Mouse (Mus musculus): ENCODE measurements around the gene Gm13288. TPM values are rescaled to one million over a fixed set of nuclear protein-coding genes. Genes with fewer than 3 reads are reported as not detected.

Gene Gm13288
- polyA plus RNA-seq, 1 experiment, result not detected

DNA sequence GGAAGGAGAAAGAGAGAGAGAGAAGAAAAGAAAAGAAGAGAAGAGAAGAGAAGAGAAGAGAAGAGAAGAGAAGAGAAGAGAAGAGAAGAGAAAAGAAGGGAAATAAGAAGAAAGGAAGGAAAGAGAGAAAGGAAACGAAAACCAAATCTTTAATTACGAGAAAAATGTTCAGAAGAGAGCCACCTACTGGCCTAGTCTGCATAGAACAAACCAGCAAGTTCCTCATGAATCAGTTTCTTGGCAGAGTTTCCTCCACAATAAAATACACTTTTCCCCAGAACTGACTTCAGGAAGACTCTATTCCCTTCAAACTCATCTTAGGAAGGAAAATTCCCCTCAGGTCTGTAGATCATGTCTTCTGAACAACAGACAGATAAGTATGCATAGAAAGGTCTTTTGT, 40.0 kb downstream of the Gm13288 start:
- TF ChIP-seq POLR2A (IDR thresholded peaks at IDR 0.05; ENCODE audit: control insufficient read depth, extremely low read depth, insufficient read depth, low read length, poor library complexity) (no peak), CTCF (IDR thresholded peaks at IDR 0.05; ENCODE audit: borderline replicate concordance, control insufficient read depth, extremely low read depth, insufficient read depth, low read length, poor library complexity) (no peak)
- no peak overlapping the region for H3K4me3 ChIP-seq (ENCODE audit: control insufficient read depth, insufficient read depth, low read length)
- 42% methylated on average over 2 of the region's 2 CpGs for WGBS
- DNase-seq, result no peak
- H3K27ac ChIP-seq (ENCODE audit: control insufficient read depth, insufficient read depth, low read length), result no peak overlapping the region
- H3K36me3 ChIP-seq (ENCODE audit: control insufficient read depth, insufficient read depth, low read length), result no peaks in the 10 kb centered on the region
- H3K4me1 ChIP-seq (replicated peaks; ENCODE audit: control insufficient read depth, insufficient read depth, low read length), result no peaks in the 10 kb centered on the region
- H3K27me3 ChIP-seq (ENCODE audit: control insufficient read depth, insufficient read depth, low read length), result no peaks in the 10 kb centered on the region

- Histone ChIP-seq H3K27ac (ENCODE audit: control insufficient read depth, insufficient read depth, low read length) (no peak within 1 kb of the TSS), H3K36me3 (ENCODE audit: control insufficient read depth, insufficient read depth, low read length) (no peaks in the 10 kb centered on the region), H3K27me3 (ENCODE audit: control insufficient read depth, insufficient read depth, low read length) (no peaks in the 10 kb centered on the region), H3K4me3 (ENCODE audit: control insufficient read depth, insufficient read depth, low read length) (no peak within 1 kb of the TSS), H3K4me1 (replicated peaks; ENCODE audit: control insufficient read depth, insufficient read depth, low read length) (no peaks in the 10 kb centered on the region)
- no peak for DNase-seq
- TF ChIP-seq CTCF (IDR thresholded peaks at IDR 0.05; ENCODE audit: borderline replicate concordance, control insufficient read depth, extremely low read depth, insufficient read depth, low read length, poor library complexity), result no peak
- no peak for TF ChIP-seq POLR2A (IDR thresholded peaks at IDR 0.05; ENCODE audit: control insufficient read depth, extremely low read depth, insufficient read depth, low read length, poor library complexity)
- WGBS, result 41% methylated on average over 1 of the region's 1 CpGs
Observed at GRCm38 (mm10) chr4:88849698-88850097, 44.4 kb downstream of the Gm13288 start, which contains the start of gene Ifna1. Gene Ifna1 (plus strand): TSS chr4:88850087.

GRCm38 (mm10) chr4:88851026-88851763, 45.9 kb downstream of the Gm13288 start:
- 94% methylated on average over 4 of the region's 4 CpGs for WGBS
- DNase-seq, result no peak

More at GRCm38 (mm10) chr4:88851026-88851763, 45.9 kb downstream of the Gm13288 start:
- Histone ChIP-seq H3K4me1 (replicated peaks; ENCODE audit: control insufficient read depth, insufficient read depth, low read length) (no peaks in the 10 kb centered on the region), H3K27ac (ENCODE audit: control insufficient read depth, insufficient read depth, low read length) (no peak overlapping the region), H3K27me3 (ENCODE audit: control insufficient read depth, insufficient read depth, low read length) (no peaks in the 10 kb centered on the region), H3K36me3 (ENCODE audit: control insufficient read depth, insufficient read depth, low read length) (no peaks in the 10 kb centered on the region), H3K4me3 (ENCODE audit: control insufficient read depth, insufficient read depth, low read length) (no peak overlapping the region)
- TF ChIP-seq CTCF (IDR thresholded peaks at IDR 0.05; ENCODE audit: borderline replicate concordance, control insufficient read depth, extremely low read depth, insufficient read depth, low read length, poor library complexity) (no peak), POLR2A (IDR thresholded peaks at IDR 0.05; ENCODE audit: control insufficient read depth, extremely low read depth, insufficient read depth, low read length, poor library complexity) (no peak)

Other genes starting within 250 kb of the Gm13288 start
- gene Ifna15, start 247.3 kb upstream of the Gm13288 start, polyA plus RNA-seq (2012; rRNA removed), result not detected in 2 replicates
- gene Ifna14, start 233.7 kb upstream of the Gm13288 start, polyA plus RNA-seq (2012; rRNA removed), result not detected in 2 replicates
- gene Ifna9, start 213.1 kb upstream of the Gm13288 start, polyA plus RNA-seq (2012; rRNA removed), result not detected in 2 replicates
- gene Ifna12, start 202.2 kb upstream of the Gm13288 start, polyA plus RNA-seq (2012; rRNA removed), result not detected in 2 replicates
- gene C87499, start 171.1 kb upstream of the Gm13288 start, polyA plus RNA-seq (2012; rRNA removed), result not detected in 2 replicates
- gene Ifna13, start 161.1 kb upstream of the Gm13288 start, polyA plus RNA-seq (2012; rRNA removed), result not detected in 2 replicates
- not detected in 2 replicates for gene Ifna16, start 128.6 kb upstream of the Gm13288 start, polyA plus RNA-seq (2012; rRNA removed)
- gene Ifna2, start 121.6 kb upstream of the Gm13288 start, polyA plus RNA-seq (2012; rRNA removed), result not detected in 2 replicates
- gene Ifnab, start 114.2 kb upstream of the Gm13288 start, polyA plus RNA-seq (2012; rRNA removed), result 0.17 TPM in 1 of 2 replicates, not detected in the other
- 0.86 and 1.5 TPM in 2 replicates for gene Gm26566, start 83.7 kb upstream of the Gm13288 start, polyA plus RNA-seq (2012; rRNA removed)
- gene Klhl9, start 83.1 kb upstream of the Gm13288 start, polyA plus RNA-seq (2012; rRNA removed), result 21.3 and 29.3 TPM in 2 replicates
- gene Gm13271, start 50.7 kb upstream of the Gm13288 start, polyA plus RNA-seq (2012; rRNA removed), result not detected in 2 replicates
- 0.07 and 0.08 TPM in 2 replicates for gene Gm13283, start 45.4 kb upstream of the Gm13288 start, polyA plus RNA-seq (2012; rRNA removed)
- not detected in 2 replicates for gene Gm13290, start 31.7 kb upstream of the Gm13288 start, polyA plus RNA-seq (2012; rRNA removed)
- not detected in 2 replicates for gene Gm13289, start 28.6 kb upstream of the Gm13288 start, polyA plus RNA-seq (2012; rRNA removed)
- gene Gm13272, start 25.7 kb upstream of the Gm13288 start, polyA plus RNA-seq (2012; rRNA removed), result not detected in 2 replicates
- 0.16 TPM in 1 of 2 replicates, not detected in the other for gene Ifnz, start 23.4 kb upstream of the Gm13288 start, polyA plus RNA-seq (2012; rRNA removed)
- not detected in 2 replicates for gene Gm13276, start 19.8 kb upstream of the Gm13288 start, polyA plus RNA-seq (2012; rRNA removed)
- gene Gm13277, start 16.9 kb upstream of the Gm13288 start, polyA plus RNA-seq (2012; rRNA removed), result not detected in 2 replicates
- not detected in 2 replicates for gene Gm13278, start 14.0 kb upstream of the Gm13288 start, polyA plus RNA-seq (2012; rRNA removed)
- not detected in 2 replicates for gene Gm13275, start 11.0 kb upstream of the Gm13288 start, polyA plus RNA-seq (2012; rRNA removed)
- gene Gm13279, start 8.1 kb upstream of the Gm13288 start, polyA plus RNA-seq (2012; rRNA removed), result not detected in 2 replicates
- gene Gm13285, start 5.9 kb upstream of the Gm13288 start, polyA plus RNA-seq (2012; rRNA removed), result not detected in 2 replicates
- not detected in 2 replicates for gene Gm13287, start 2.3 kb upstream of the Gm13288 start, polyA plus RNA-seq (2012; rRNA removed)
- gene Ifna7, start 10.7 kb downstream of the Gm13288 start, polyA plus RNA-seq (2012; rRNA removed), result not detected in 2 replicates
- not detected in 2 replicates for gene Ifna11, start 14.4 kb downstream of the Gm13288 start, polyA plus RNA-seq (2012; rRNA removed)
- not detected in 2 replicates for gene Ifna6, start 21.9 kb downstream of the Gm13288 start, polyA plus RNA-seq (2012; rRNA removed)
- gene Ifna5, start 30.0 kb downstream of the Gm13288 start, polyA plus RNA-seq (2012; rRNA removed), result not detected in 2 replicates
- not detected in 2 replicates for gene Ifna4, start 36.3 kb downstream of the Gm13288 start, polyA plus RNA-seq (2012; rRNA removed)
- not detected in 2 replicates for gene Ifna1, start 44.6 kb downstream of the Gm13288 start, polyA plus RNA-seq (2012; rRNA removed)
- not detected in 2 replicates for gene Ifne, start 74.7 kb downstream of the Gm13288 start, polyA plus RNA-seq (2012; rRNA removed)

Data from thymus, adult 2 months (tissue).